In genomic region chr12:31654965-31655477, GRCm38 (mm10) we compare ENCODE assay signal across 7 mouse cellular contexts. TPM values are rescaled to one million over a fixed set of nuclear protein-coding genes. Genes with fewer than 3 reads are reported as not detected.
DNase-seq lines count a peak whose midpoint lies in the region; ATAC-seq and TF ChIP-seq lines count a peak whose summit lies in the region.

No protein-coding gene starts in this region.

- H3K4me1 ChIP-seq in spleen, adult 2 months (ENCODE audit: control insufficient read depth, insufficient read depth, insufficient read length): no peaks in the 10 kb centered on the region
- peaks cover 9% of the 10 kb centered on the region for H3K4me1 ChIP-seq in limb, embryonic 13.5 days
- peaks cover 5% of the 10 kb centered on the region; the same call in 1 of the 2 replicates for H3K4me1 ChIP-seq in small intestine, adult 2 months (ENCODE audit: control insufficient read depth, insufficient read depth, insufficient read length, low read length)

- H3K27ac ChIP-seq in spleen, adult 2 months (ENCODE audit: insufficient read depth, low read length): peak overlapping the region; percentile 80
- H3K27ac ChIP-seq in limb, embryonic 13.5 days: peak overlapping the region; percentile 85; the same call in 1 of the 2 replicates
- H3K27ac ChIP-seq in small intestine, adult 2 months (ENCODE audit: insufficient read depth, low read depth, low read length): peak overlapping the region; percentile 84

- TF ChIP-seq POLR2A in spleen, adult 2 months (IDR thresholded peaks at IDR 0.05; ENCODE audit: low read depth, low read length): no peak
- TF ChIP-seq POLR2A in small intestine, adult 2 months (IDR thresholded peaks at IDR 0.05; ENCODE audit: low read depth, low read length): no peak

- H3K36me3 ChIP-seq in spleen, adult 2 months (ENCODE audit: control insufficient read depth, insufficient read depth, low read length): no peaks in the 10 kb centered on the region
- peaks cover 3% of the 10 kb centered on the region; the same call in 1 of the 2 replicates for H3K36me3 ChIP-seq in limb, embryonic 13.5 days
- peaks cover 4% of the 10 kb centered on the region for H3K36me3 ChIP-seq in small intestine, adult 2 months (ENCODE audit: control insufficient read depth, insufficient read depth, low read length)

- peak overlapping the region; percentile 100 for H3K4me3 ChIP-seq in spleen, adult 2 months (ENCODE audit: extremely low read depth, insufficient read depth, insufficient read length)
- peak overlapping the region; percentile 75 for H3K4me3 ChIP-seq in limb, embryonic 13.5 days
- peak overlapping the region; percentile 100 for H3K4me3 ChIP-seq in small intestine, adult 2 months (ENCODE audit: low read depth, low read length)

- no peak for TF ChIP-seq CTCF in spleen, adult 2 months (IDR thresholded peaks at IDR 0.05; ENCODE audit: extremely low read depth, insufficient read depth, insufficient read length, insufficient replicate concordance)
- peak; percentile 50; the same call in 1 of the 2 replicates for TF ChIP-seq CTCF in small intestine, adult 2 months (IDR thresholded peaks at IDR 0.05; ENCODE audit: extremely low read depth, insufficient read length, insufficient replicate concordance, low read depth, low read length)

- ATAC-seq in erythroblast, adult 5-6 weeks (replicated peaks; ENCODE audit: low FRiP score, poor library complexity, severe bottlenecking): peak; percentile 67
- ATAC-seq in limb, embryonic 13.5 days (ENCODE audit: low FRiP score, low read depth): peak; percentile 88

- H3K4me2 ChIP-seq in limb, embryonic 13.5 days (replicated peaks): peak overlapping the region; percentile 68

- H3K27me3 ChIP-seq in spleen, adult 2 months (ENCODE audit: control insufficient read depth, insufficient read depth, low read length): no peaks in the 10 kb centered on the region
- H3K27me3 ChIP-seq in limb, embryonic 13.5 days: no peaks in the 10 kb centered on the region
- no peaks in the 10 kb centered on the region for H3K27me3 ChIP-seq in small intestine, adult 2 months (ENCODE audit: control insufficient read depth, insufficient read depth, low read length)

- no peaks in the 10 kb centered on the region for H3K9me3 ChIP-seq in limb, embryonic 13.5 days

- DNase-seq in spleen, adult 2 months (ENCODE audit: low read depth in 1 of 2, low spot score in 2 of 2): no peak
- no peak for DNase-seq in spleen, adult 12 weeks (ENCODE audit: low spot score)
- DNase-seq in testis, postnatal 14 days (ENCODE audit: low spot score): no peak
- no peak for DNase-seq in spleen, postnatal 14 days (ENCODE audit: low spot score in 2 of 2)

- 1% methylated on average over 29 of the region's 29 CpGs for WGBS in spleen, adult 2 months
- under 1% methylated on average over 29 of the region's 29 CpGs for WGBS in limb, embryonic 13.5 days
- WGBS in small intestine, adult 2 months: under 1% methylated on average over 29 of the region's 29 CpGs

- H3K9ac ChIP-seq in limb, embryonic 13.5 days: peak overlapping the region; percentile 81

RNA-seq across cellular contexts. Expression of gene Cog5, which starts 0.4 kb away (rescaled TPM):
- 10.8 and 11.7 TPM in 2 replicates for polyA plus RNA-seq in spleen, adult 2 months (2012; rRNA removed)
- total RNA-seq in erythroblast, adult 5-6 weeks (2015; ENCODE audit: low replicate concordance): 6.1 and 17.8 TPM in 2 replicates
- total RNA-seq in erythroblast, adult 5-6 weeks (2017; ENCODE audit: low replicate concordance): 17.7 and 19.9 TPM in 2 replicates
- polyA plus RNA-seq in limb, embryonic 13.5 days (2015; fragmentation: Nextera tagmentation; extraction: Ambion mirVana): 35.0 and 36.1 TPM in 2 replicates
- polyA plus RNA-seq in small intestine, adult 2 months (2012; rRNA removed): 5.7 and 7.3 TPM in 2 replicates

RNA-seq across cellular contexts. Expression of gene Dus4l, which starts 0.4 kb away (rescaled TPM):
- 1.3 and 2.0 TPM in 2 replicates for polyA plus RNA-seq in spleen, adult 2 months (2012; rRNA removed)
- total RNA-seq in erythroblast, adult 5-6 weeks (2015; ENCODE audit: low replicate concordance): 4.4 and 6.0 TPM in 2 replicates
- total RNA-seq in erythroblast, adult 5-6 weeks (2017; ENCODE audit: low replicate concordance): 0.60 TPM in 1 of 2 replicates, not detected in the other
- polyA plus RNA-seq in limb, embryonic 13.5 days (2015; fragmentation: Nextera tagmentation; extraction: Ambion mirVana): 11.3 and 16.4 TPM in 2 replicates
- polyA plus RNA-seq in small intestine, adult 2 months (2012; rRNA removed): 0.48 and 1.8 TPM in 2 replicates

RNA-seq across cellular contexts. Expression of gene Bcap29, which starts 20.6 kb away (rescaled TPM):
- 1.5 and 1.6 TPM in 2 replicates for polyA plus RNA-seq in spleen, adult 2 months (2012; rRNA removed)
- total RNA-seq in erythroblast, adult 5-6 weeks (2015; ENCODE audit: low replicate concordance): 13.2 and 25.0 TPM in 2 replicates
- total RNA-seq in erythroblast, adult 5-6 weeks (2017; ENCODE audit: low replicate concordance): 5.7 and 6.7 TPM in 2 replicates
- 32.7 and 33.1 TPM in 2 replicates for polyA plus RNA-seq in limb, embryonic 13.5 days (2015; fragmentation: Nextera tagmentation; extraction: Ambion mirVana)
- polyA plus RNA-seq in small intestine, adult 2 months (2012; rRNA removed): 0.39 and 0.56 TPM in 2 replicates

RNA-seq across cellular contexts. Expression of gene Gpr22, which starts 58.7 kb away (rescaled TPM):
- not detected in 2 replicates for polyA plus RNA-seq in spleen, adult 2 months (2012; rRNA removed)
- not detected in 2 replicates for total RNA-seq in erythroblast, adult 5-6 weeks (2015; ENCODE audit: low replicate concordance)
- total RNA-seq in erythroblast, adult 5-6 weeks (2017; ENCODE audit: low replicate concordance): 0.26 TPM in 1 of 2 replicates, not detected in the other
- polyA plus RNA-seq in limb, embryonic 13.5 days (2015; fragmentation: Nextera tagmentation; extraction: Ambion mirVana): 0.38 and 0.55 TPM in 2 replicates
- 0.05 and 0.13 TPM in 2 replicates for polyA plus RNA-seq in small intestine, adult 2 months (2012; rRNA removed)

Comparison
In these comparisons a context has a peak if more than half of its experiments do, and no peak if none do; other contexts are left out.
1. RNA of gene Bcap29, which starts 20.6 kb away (polyA plus RNA-seq): 32.7 to 33.1 TPM in limb, embryonic 13.5 days; 1.5 to 1.6 TPM in spleen, adult 2 months and 0.39 to 0.56 TPM in small intestine, adult 2 months; every median in the first group is over 10 times any median in the second.
2. Peak in every context shown above with its lines, with median percentiles within 50 percentile points of each other: H3K27ac ChIP-seq and H3K4me3 ChIP-seq.